Mouse (Mus musculus) inflammation-experienced regulatory T-cells (primary cell): Measurements from ENCODE around the gene Adam11. TPM values are rescaled to one million over a fixed set of nuclear protein-coding genes. Genes with fewer than 3 reads are reported as not detected.

Experiments
- polyA plus RNA-seq, 2 experiments: library from polyadenylated mRNA; unstranded; fragments of 100-300 nt; shearing (Covaris generic); gene quantifications; one replicate each; pipeline ENCODE4 v1.2.1; 2017

Adam11 gene
- polyA plus RNA-seq, result 1 to 10 TPM in 1 of 2 experiments, not detected in 1; 2.0 TPM

GRCm38 (mm10) chr11:102761309-102762210 lies at the start of gene Adam11:
Gene Adam11 (plus strand): TSS chr11:102761439.

GRCm38 (mm10) chr11:102819021-102819782 lies 58.0 kb downstream of the Adam11 start, which contains the start of gene Gjc1:
Gene Gjc1 (minus strand): TSS chr11:102819700.

Other genes starting within 250 kb of the Adam11 start
- 10 to 100 TPM; 55.5 to 64.2 TPM for gene Gpatch8, start 205.0 kb upstream of the Adam11 start, polyA plus RNA-seq
- gene Gm11627, start 182.0 kb upstream of the Adam11 start, polyA plus RNA-seq, result under 1 TPM in 1 of 2 experiments, not detected in 1; 0.84 TPM
- gene Fzd2, start 157.0 kb upstream of the Adam11 start, polyA plus RNA-seq, result under 1 TPM in 1 of 2 experiments, not detected in 1; 0.15 TPM
- gene Meioc, start 97.7 kb upstream of the Adam11 start, polyA plus RNA-seq, result not detected
- 10 to 100 TPM; 30.5 to 31.8 TPM for gene Ccdc43, start 63.7 kb upstream of the Adam11 start, polyA plus RNA-seq
- gene Gjc1, start 58.3 kb downstream of the Adam11 start, polyA plus RNA-seq, result under 1 TPM in 1 of 2 experiments, not detected in 1; 0.28 TPM
- under 1 TPM in 1 of 2 experiments, not detected in 1; 0.66 TPM for gene Higd1b, start 74.4 kb downstream of the Adam11 start, polyA plus RNA-seq
- 100 to 1,000 TPM; 147 to 173 TPM for gene Eftud2, start 119.5 kb downstream of the Adam11 start, polyA plus RNA-seq
- not detected for gene Ccdc103, start 119.8 kb downstream of the Adam11 start, polyA plus RNA-seq
- not detected for gene Fam187a, start 123.7 kb downstream of the Adam11 start, polyA plus RNA-seq
- gene Gfap, start 139.5 kb downstream of the Adam11 start, polyA plus RNA-seq, result under 1 TPM; 0.08 to 0.28 TPM
- 1 to 10 TPM in 1 of 2 experiments, under 1 TPM in 1; 0.83 to 1.1 TPM for gene Kif18b, start 163.7 kb downstream of the Adam11 start, polyA plus RNA-seq
- gene C1ql1, start 185.2 kb downstream of the Adam11 start, polyA plus RNA-seq, result not detected